ENCODE assay signal across 17 mouse cellular contexts in the genomic region with DNA sequence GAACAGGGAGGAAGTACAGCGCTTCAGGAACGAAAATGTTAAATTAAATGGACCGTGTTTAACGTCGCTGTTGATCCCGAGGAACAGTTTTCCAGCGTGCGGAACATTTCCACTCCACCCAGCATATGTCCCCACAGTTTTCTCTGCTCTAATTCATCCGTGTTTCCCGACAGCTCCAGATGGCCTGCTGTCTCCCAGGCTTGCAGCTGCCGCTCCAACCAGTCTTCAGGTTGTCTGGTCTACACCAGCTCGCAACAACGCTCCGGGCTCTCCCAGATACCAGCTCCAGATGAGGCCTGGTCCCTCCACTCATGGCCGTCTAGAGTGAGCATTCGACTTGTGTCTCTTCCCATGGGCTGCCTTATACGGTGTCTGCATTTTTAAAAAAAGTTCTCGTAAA.
DNase-seq lines count a peak whose midpoint lies in the region; ATAC-seq lines count a peak whose summit lies in the region.
"Had no signal": no experiment of that assay in that cellular context is flagged by ENCODE, and none has a peak within 500 bp of the region (broad histone marks: within the 10 kb centered on the region; RNA-seq: fewer than 3 reads in every experiment).

No protein-coding gene starts in this region.

- no peak overlapping the region for H3K9ac ChIP-seq in forebrain, embryonic 15.5 days (replicated peaks)
- no peak overlapping the region for H3K9ac ChIP-seq in forebrain, embryonic 13.5 days
- no peak overlapping the region for H3K9ac ChIP-seq in neural tube, embryonic 12.5 days
- no peak overlapping the region for H3K9ac ChIP-seq in midbrain, embryonic 15.5 days
- H3K9ac ChIP-seq: heart, embryonic 15.5 days; limb, embryonic 13.5 days; liver, embryonic 14.5 days had no signal

- no peaks in the 10 kb centered on the region for H3K9me3 ChIP-seq in forebrain, embryonic 15.5 days
- no peaks in the 10 kb centered on the region for H3K9me3 ChIP-seq in forebrain, embryonic 13.5 days (replicated peaks)
- H3K9me3 ChIP-seq in neural tube, embryonic 12.5 days: no peaks in the 10 kb centered on the region
- H3K9me3 ChIP-seq in midbrain, embryonic 15.5 days: no peaks in the 10 kb centered on the region
- H3K9me3 ChIP-seq: heart, embryonic 15.5 days; limb, embryonic 13.5 days had no signal

- WGBS in forebrain, embryonic 15.5 days: 68% methylated on average over 18 of the region's 18 CpGs
- 82% methylated on average over 18 of the region's 18 CpGs for WGBS in forebrain, embryonic 13.5 days
- 51% methylated on average over 18 of the region's 18 CpGs for WGBS in neural tube, embryonic 12.5 days
- 91% methylated on average over 18 of the region's 18 CpGs for WGBS in midbrain, embryonic 15.5 days

- no peak overlapping the region for H3K4me3 ChIP-seq in forebrain, embryonic 15.5 days
- no peak overlapping the region for H3K4me3 ChIP-seq in forebrain, embryonic 13.5 days
- no peak overlapping the region for H3K4me3 ChIP-seq in neural tube, embryonic 12.5 days
- H3K4me3 ChIP-seq in midbrain, embryonic 15.5 days: no peak overlapping the region
- H3K4me3 ChIP-seq: erythroblast, embryonic 14.5 days; gastrocnemius, adult 2 months; heart, embryonic 15.5 days; limb, embryonic 13.5 days had no signal

- ATAC-seq in forebrain, embryonic 15.5 days (replicated peaks): 0 out of 2 replicates have a peak, but pooled peaks have one; percentile 29
- no peak for ATAC-seq in forebrain, embryonic 13.5 days
- 0 out of 2 replicates have a peak, but pooled peaks have one; percentile 58 for ATAC-seq in neural tube, embryonic 12.5 days (ENCODE audit: low FRiP score, low read depth)
- no peak for ATAC-seq in midbrain, embryonic 15.5 days (replicated peaks)

- no peaks in the 10 kb centered on the region for H3K36me3 ChIP-seq in forebrain, embryonic 15.5 days
- no peaks in the 10 kb centered on the region for H3K36me3 ChIP-seq in forebrain, embryonic 13.5 days (ENCODE audit: poor library complexity, severe bottlenecking)
- H3K36me3 ChIP-seq in neural tube, embryonic 12.5 days: no peaks in the 10 kb centered on the region
- no peaks in the 10 kb centered on the region for H3K36me3 ChIP-seq in midbrain, embryonic 15.5 days (replicated peaks)
- H3K36me3 ChIP-seq: heart, embryonic 15.5 days; limb, embryonic 13.5 days had no signal

- DNase-seq in layer of hippocampus, adult 11-12 months (ENCODE audit: low spot score): peak; percentile 6
- no peak for DNase-seq in layer of hippocampus, adult 9-10 months (ENCODE audit: low spot score)
- DNase-seq in brain, adult 2 months (ENCODE audit: low read depth, low spot score): peak; percentile 43
- no peak for DNase-seq in lung, adult 18-20 months
- DNase-seq: adrenal gland, postnatal 25 days; gastrocnemius, adult 2 months; heart, adult 18-20 months; lung, postnatal 10 days; thymus, postnatal 4 days had no signal

- no peak overlapping the region for H3K27ac ChIP-seq in forebrain, embryonic 15.5 days (replicated peaks)
- no peak overlapping the region for H3K27ac ChIP-seq in forebrain, embryonic 13.5 days
- H3K27ac ChIP-seq in neural tube, embryonic 12.5 days: no peak overlapping the region
- H3K27ac ChIP-seq in midbrain, embryonic 15.5 days: no peak overlapping the region
- H3K27ac ChIP-seq: gastrocnemius, adult 2 months; heart, embryonic 15.5 days; limb, embryonic 13.5 days; liver, embryonic 14.5 days had no signal

- H3K27me3 ChIP-seq in forebrain, embryonic 15.5 days: no peaks in the 10 kb centered on the region
- no peaks in the 10 kb centered on the region for H3K27me3 ChIP-seq in forebrain, embryonic 13.5 days
- no peaks in the 10 kb centered on the region for H3K27me3 ChIP-seq in neural tube, embryonic 12.5 days (replicated peaks)
- no peaks in the 10 kb centered on the region for H3K27me3 ChIP-seq in midbrain, embryonic 15.5 days (replicated peaks)
- H3K27me3 ChIP-seq: heart, embryonic 15.5 days; limb, embryonic 13.5 days had no signal

- H3K4me2 ChIP-seq in forebrain, embryonic 15.5 days (replicated peaks): no peak overlapping the region
- no peak overlapping the region for H3K4me2 ChIP-seq in forebrain, embryonic 13.5 days
- H3K4me2 ChIP-seq in neural tube, embryonic 12.5 days (replicated peaks): peak overlapping the region; percentile 23
- no peak overlapping the region for H3K4me2 ChIP-seq in midbrain, embryonic 15.5 days
- H3K4me2 ChIP-seq: heart, embryonic 15.5 days; limb, embryonic 13.5 days had no signal

- no peaks in the 10 kb centered on the region for H3K4me1 ChIP-seq in forebrain, embryonic 15.5 days
- H3K4me1 ChIP-seq in forebrain, embryonic 13.5 days: no peaks in the 10 kb centered on the region
- no peaks in the 10 kb centered on the region for H3K4me1 ChIP-seq in neural tube, embryonic 12.5 days
- H3K4me1 ChIP-seq in midbrain, embryonic 15.5 days: no peaks in the 10 kb centered on the region
- H3K4me1 ChIP-seq: heart, embryonic 15.5 days; limb, embryonic 13.5 days had no signal

Comparison
In these comparisons a context has a peak if more than half of its experiments do, and no peak if none do; other contexts are left out.
1. ATAC-seq: peak in forebrain, embryonic 15.5 days (single experiment) and neural tube, embryonic 12.5 days (single experiment); none in forebrain, embryonic 13.5 days (single experiment) and midbrain, embryonic 15.5 days (single experiment).
2. DNase-seq: peak in layer of hippocampus, adult 11-12 months (single experiment) and brain, adult 2 months (single experiment); none in layer of hippocampus, adult 9-10 months (single experiment) and lung, adult 18-20 months (0 of 2).